8 mouse cellular contexts compared by ENCODE assay signal in genomic region chr3:69373544-69374306, GRCm38 (mm10). TPM values are rescaled to one million over a fixed set of nuclear protein-coding genes. Genes with fewer than 3 reads are reported as not detected.
A peak's percentile ranks its signal among the peaks of the same experiment; 100 is the strongest.
DNase-seq lines count a peak whose midpoint lies in the region; ATAC-seq lines count a peak whose summit lies in the region.

No protein-coding gene starts in this region.

- peak; percentile 80 for ATAC-seq in frontal cortex, adult (ENCODE audit: low TSS enrichment)
- ATAC-seq in megakaryocyte, adult 5-6 weeks (ENCODE audit: poor library complexity, severe bottlenecking), result peak; percentile 94

- DNase-seq in 416B (ENCODE audit: low read depth), result peak; percentile 63
- peak; percentile 83 for DNase-seq in A20 (ENCODE audit: low read depth, low spot score)
- DNase-seq in splenic B cell, adult 2 months (ENCODE audit: low read depth, low spot score), result peak; percentile 78
- no peak for DNase-seq in gastrocnemius, adult 8-10 months (ENCODE audit: low spot score in 2 of 2)
- no peak for DNase-seq in ovary, postnatal 36 days (ENCODE audit: low spot score)
- DNase-seq in embryo, embryonic 10 days (ENCODE audit: low spot score), result no peak

- no peaks in the 10 kb centered on the region for H3K36me3 ChIP-seq in splenic B cell, adult 2 months (ENCODE audit: control insufficient read depth, insufficient read depth, low read length, poor library complexity, severe bottlenecking)

- H3K27me3 ChIP-seq in splenic B cell, adult 2 months (ENCODE audit: control insufficient read depth, insufficient read depth, low read length, poor library complexity, severe bottlenecking), result no peaks in the 10 kb centered on the region

RNA-seq across cellular contexts. Expression of gene Ppm1l, which starts 57.1 kb away (rescaled TPM):
- total RNA-seq in megakaryocyte, adult 5-6 weeks (2015), result 0.58 and 0.62 TPM in 2 replicates
- 0.77 and 1.3 TPM in 2 replicates for total RNA-seq in megakaryocyte, adult 5-6 weeks (2017)
- total RNA-seq in gastrocnemius, adult 8-10 months (2022), result 100 to 1,000 TPM; 102 to 132 (median 111) TPM

Comparison
In these comparisons a context has a peak if more than half of its experiments do, and no peak if none do; other contexts are left out.
1. DNase-seq: peak in 416B (single experiment), A20 (single experiment) and splenic B cell, adult 2 months (single experiment); none in gastrocnemius, adult 8-10 months (0 of 2), ovary, postnatal 36 days (single experiment) and embryo, embryonic 10 days (single experiment).
2. RNA of gene Ppm1l, which starts 57.1 kb away (total RNA-seq): 102 to 132 TPM in gastrocnemius, adult 8-10 months; 0.58 to 1.3 TPM in megakaryocyte, adult 5-6 weeks; every median in the first group is over 10 times any median in the second.